Mouse (Mus musculus): ENCODE results near the gene Akap10.

DNA sequence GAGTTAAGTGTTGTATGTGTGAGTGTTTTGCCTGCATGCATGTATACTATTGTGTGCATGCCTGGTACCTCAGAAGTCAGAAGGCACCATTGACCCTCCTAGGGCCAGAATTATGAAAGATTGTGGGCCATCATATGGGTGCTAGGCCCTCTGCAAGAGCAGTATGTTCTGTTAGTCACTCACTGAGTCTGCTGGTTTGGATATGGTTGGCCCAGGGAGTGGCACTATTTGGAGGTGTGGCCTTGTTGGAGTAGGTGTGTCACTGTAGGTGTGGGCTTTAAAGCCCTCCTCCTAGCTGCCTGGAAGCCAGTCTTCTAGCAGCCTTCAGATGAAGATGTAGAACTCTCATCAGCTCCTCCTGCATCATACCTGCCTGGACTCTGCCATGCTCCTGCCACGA, 45.7 kb upstream of the Akap10 start:
- TF ChIP-seq CHD2 (IDR thresholded peaks at IDR 0.05; ENCODE audit: low read length): no peak
- no peak for TF ChIP-seq GABPA (IDR thresholded peaks at IDR 0.05; ENCODE audit: low read depth, low read length)
- no peak for TF ChIP-seq EP300 (IDR thresholded peaks at IDR 0.05; ENCODE audit: low read depth in 1 of 2, low read length in 2 of 2)
- TF ChIP-seq RCOR1 (IDR thresholded peaks at IDR 0.05; ENCODE audit: low read depth, low read length): no peak
- no peak for TF ChIP-seq E2F4 (IDR thresholded peaks at IDR 0.05; ENCODE audit: borderline replicate concordance, low read depth, low read length)
- TF ChIP-seq TCF12 (IDR thresholded peaks at IDR 0.05; ENCODE audit: low read depth, low read length): no peak

Data from MEL (cell line).